Mouse (Mus musculus): ENCODE data around the gene Auts2. TPM values are rescaled to one million over a fixed set of nuclear protein-coding genes. Genes with fewer than 3 reads are reported as not detected.

The Auts2 gene
- polyA plus RNA-seq, 1 experiment: 9.2 TPM

DNA sequence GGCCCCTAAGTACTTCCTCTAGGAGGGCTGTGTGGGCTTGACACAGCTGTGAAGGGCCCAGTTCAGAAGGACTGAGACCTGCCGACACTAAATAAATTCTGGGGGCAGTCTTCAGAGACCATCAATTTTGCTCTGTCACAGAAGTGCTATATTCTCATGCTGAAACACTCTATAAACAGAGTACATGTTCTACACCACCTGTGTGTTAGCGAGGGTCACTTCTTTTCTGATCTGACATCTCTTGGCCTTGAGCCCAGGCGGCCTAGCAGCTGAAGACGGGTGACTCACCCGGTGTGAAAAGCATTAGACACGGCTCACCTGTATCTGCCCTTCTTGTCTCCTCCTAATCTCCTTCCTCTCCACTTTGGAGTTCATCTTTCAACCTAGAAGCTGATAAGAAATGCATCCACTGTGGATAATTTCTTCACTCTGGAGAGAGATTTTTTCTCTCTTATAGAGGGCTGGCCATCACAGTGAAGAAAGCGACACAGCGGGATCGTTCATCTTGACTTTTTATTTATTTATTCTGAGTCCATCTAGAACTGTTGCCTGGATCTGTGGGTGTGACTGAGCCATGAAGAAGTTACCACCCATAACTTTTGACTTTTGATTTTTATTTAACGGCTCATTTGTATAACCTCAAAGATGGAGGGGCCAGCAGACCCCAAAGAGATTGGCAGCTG, 469.3 kb downstream of the Auts2 start:
- Histone ChIP-seq H3K4me3 (ENCODE audit: insufficient read depth, low read depth, low read length) (no peak overlapping the region), H3K27ac (ENCODE audit: insufficient read depth, low read depth, low read length) (no peak overlapping the region)
- DNase-seq: no peak

DNA sequence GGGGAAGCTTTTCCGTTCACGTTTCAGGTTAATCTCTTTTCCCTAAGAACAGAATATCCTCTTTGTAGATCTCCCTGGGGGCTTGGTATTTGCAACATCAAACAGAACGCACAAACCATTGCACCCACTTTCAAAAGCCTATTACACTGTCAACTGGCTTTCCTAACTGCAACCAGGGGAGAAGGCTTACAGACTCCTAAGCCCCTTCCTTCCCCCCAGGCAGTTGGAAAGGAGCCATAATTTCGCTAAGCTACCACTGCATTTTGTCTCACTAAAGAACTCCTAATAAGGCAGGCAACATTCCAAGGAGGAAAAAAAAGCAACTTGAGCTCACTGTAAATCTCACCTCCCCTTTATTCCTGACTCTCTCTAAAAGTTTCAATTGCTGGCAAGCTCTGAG, 470.8 kb downstream of the Auts2 start:
- Histone ChIP-seq H3K27ac (ENCODE audit: insufficient read depth, low read depth, low read length) (no peak overlapping the region), H3K4me1 (ENCODE audit: control insufficient read depth, insufficient read depth, low read length) (peaks cover 11% of the 10 kb centered on the region), H3K27me3 (replicated peaks; ENCODE audit: control insufficient read depth, insufficient read depth, low read length) (no peaks in the 10 kb centered on the region), H3K4me3 (ENCODE audit: insufficient read depth, low read depth, low read length) (no peak overlapping the region), H3K36me3 (ENCODE audit: control insufficient read depth, insufficient read depth, low read length) (no peaks in the 10 kb centered on the region)
- 54% methylated on average over 4 of the region's 4 CpGs for WGBS
- no peak for TF ChIP-seq CTCF (conservative IDR thresholded peaks at IDR 0.05; ENCODE audit: insufficient read depth, insufficient read length, low read depth, low read length)
- TF ChIP-seq POLR2A (IDR thresholded peaks at IDR 0.05; ENCODE audit: low read depth, low read length): no peak
- no peak for DNase-seq

More for the DNA sequence above, 469.3 kb downstream of the Auts2 start:
- Histone ChIP-seq H3K4me1 (ENCODE audit: control insufficient read depth, insufficient read depth, low read length) (peaks cover 8% of the 10 kb centered on the region), H3K27me3 (replicated peaks; ENCODE audit: control insufficient read depth, insufficient read depth, low read length) (no peaks in the 10 kb centered on the region), H3K36me3 (ENCODE audit: control insufficient read depth, insufficient read depth, low read length) (no peaks in the 10 kb centered on the region)
- 42% methylated on average over 10 of the region's 10 CpGs for WGBS
- no peak for TF ChIP-seq POLR2A (IDR thresholded peaks at IDR 0.05; ENCODE audit: low read depth, low read length)
- no peak for TF ChIP-seq CTCF (conservative IDR thresholded peaks at IDR 0.05; ENCODE audit: insufficient read depth, insufficient read length, low read depth, low read length)

DNA sequence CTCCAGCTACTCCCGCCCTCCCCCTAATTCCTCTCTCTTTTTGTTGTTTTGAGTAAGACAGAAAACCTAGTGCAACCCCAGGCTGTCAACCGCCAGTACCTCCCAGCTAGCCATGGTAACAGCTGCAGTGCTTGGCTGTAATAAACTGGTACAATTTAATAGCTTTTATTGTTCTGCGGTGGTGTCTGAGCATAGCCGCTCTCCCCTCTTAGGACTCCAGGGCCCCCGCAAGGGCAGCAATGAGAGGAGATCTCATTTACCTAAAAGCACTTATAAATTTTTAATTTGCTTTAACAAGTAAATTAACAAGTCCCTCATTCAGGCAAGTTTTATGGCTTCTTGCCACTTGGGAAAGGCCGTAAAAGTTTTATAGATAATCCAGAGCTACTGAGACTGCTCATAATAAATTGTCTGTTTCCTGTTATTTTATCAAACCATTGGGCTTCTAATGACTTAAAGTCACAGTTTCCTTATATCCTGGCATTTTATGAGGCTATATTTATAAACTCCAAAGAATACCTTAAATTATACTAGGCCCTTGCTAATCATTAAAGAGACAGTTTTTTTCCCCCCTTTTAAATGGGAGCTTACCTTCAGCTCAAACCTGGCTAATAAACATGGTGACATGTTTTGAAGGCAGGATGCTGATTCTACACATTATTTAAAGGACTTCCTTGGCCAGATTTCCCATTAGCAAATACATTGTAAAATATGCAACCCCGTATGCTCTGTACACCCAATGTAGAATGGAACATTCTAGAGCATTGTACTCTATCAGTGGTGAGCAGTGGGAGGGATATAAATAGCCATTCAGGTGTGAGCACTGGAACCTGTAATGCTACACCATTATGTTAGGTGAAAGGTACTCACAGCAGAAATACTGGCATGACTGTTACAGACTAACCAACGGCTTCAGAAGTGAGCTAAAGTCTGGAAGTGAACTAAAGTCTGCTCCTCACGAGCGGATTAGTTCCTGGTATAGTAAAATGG, 475.1 kb downstream of the Auts2 start:
- Histone ChIP-seq H3K4me3 (ENCODE audit: insufficient read depth, low read depth, low read length) (no peak overlapping the region), H3K27ac (ENCODE audit: insufficient read depth, low read depth, low read length) (peak overlapping the region; percentile 47; the same call in 1 of the 2 replicates), H3K4me1 (ENCODE audit: control insufficient read depth, insufficient read depth, low read length) (peaks cover 8% of the 10 kb centered on the region), H3K36me3 (ENCODE audit: control insufficient read depth, insufficient read depth, low read length) (no peaks in the 10 kb centered on the region), H3K27me3 (replicated peaks; ENCODE audit: control insufficient read depth, insufficient read depth, low read length) (no peaks in the 10 kb centered on the region)
- WGBS: 46% methylated on average over 10 of the region's 10 CpGs
- DNase-seq: peak; percentile 30
- TF ChIP-seq POLR2A (IDR thresholded peaks at IDR 0.05; ENCODE audit: low read depth, low read length): no peak
- TF ChIP-seq CTCF (conservative IDR thresholded peaks at IDR 0.05; ENCODE audit: insufficient read depth, insufficient read length, low read depth, low read length): no peak

GRCm38 (mm10) chr5:132060116-132060515, 483.0 kb downstream of the Auts2 start:
- Histone ChIP-seq H3K4me3 (ENCODE audit: insufficient read depth, low read depth, low read length) (no peak overlapping the region), H3K4me1 (ENCODE audit: control insufficient read depth, insufficient read depth, low read length) (no peaks in the 10 kb centered on the region), H3K36me3 (ENCODE audit: control insufficient read depth, insufficient read depth, low read length) (no peaks in the 10 kb centered on the region), H3K27ac (ENCODE audit: insufficient read depth, low read depth, low read length) (no peak overlapping the region), H3K27me3 (replicated peaks; ENCODE audit: control insufficient read depth, insufficient read depth, low read length) (no peaks in the 10 kb centered on the region)
- WGBS: 95% methylated on average over 6 of the region's 6 CpGs
- no peak for DNase-seq
- TF ChIP-seq CTCF (conservative IDR thresholded peaks at IDR 0.05; ENCODE audit: insufficient read depth, insufficient read length, low read depth, low read length) (peak; percentile 31; the same call in 1 of the 2 replicates), POLR2A (IDR thresholded peaks at IDR 0.05; ENCODE audit: low read depth, low read length) (no peak)

- 73% methylated on average over 13 of the region's 13 CpGs for WGBS
- no peak overlapping the region for H3K27ac ChIP-seq (ENCODE audit: insufficient read depth, low read depth, low read length)
- DNase-seq: no peak
- H3K27me3 ChIP-seq (replicated peaks; ENCODE audit: control insufficient read depth, insufficient read depth, low read length): no peaks in the 10 kb centered on the region
- no peak overlapping the region for H3K4me3 ChIP-seq (ENCODE audit: insufficient read depth, low read depth, low read length)
- no peak for TF ChIP-seq CTCF (conservative IDR thresholded peaks at IDR 0.05; ENCODE audit: insufficient read depth, insufficient read length, low read depth, low read length)
- TF ChIP-seq POLR2A (IDR thresholded peaks at IDR 0.05; ENCODE audit: low read depth, low read length): no peak
- H3K36me3 ChIP-seq (ENCODE audit: control insufficient read depth, insufficient read depth, low read length): no peaks in the 10 kb centered on the region
- no peaks in the 10 kb centered on the region for H3K4me1 ChIP-seq (ENCODE audit: control insufficient read depth, insufficient read depth, low read length)
Observed at GRCm38 (mm10) chr5:132052637-132053036, 490.5 kb downstream of the Auts2 start.

- Histone ChIP-seq H3K27me3 (replicated peaks; ENCODE audit: control insufficient read depth, insufficient read depth, low read length) (no peaks in the 10 kb centered on the region), H3K27ac (ENCODE audit: insufficient read depth, low read depth, low read length) (no peak overlapping the region), H3K4me3 (ENCODE audit: insufficient read depth, low read depth, low read length) (no peak overlapping the region), H3K4me1 (ENCODE audit: control insufficient read depth, insufficient read depth, low read length) (no peaks in the 10 kb centered on the region; the same call in 1 of the 2 replicates), H3K36me3 (ENCODE audit: control insufficient read depth, insufficient read depth, low read length) (no peaks in the 10 kb centered on the region)
- TF ChIP-seq CTCF (conservative IDR thresholded peaks at IDR 0.05; ENCODE audit: insufficient read depth, insufficient read length, low read depth, low read length): no peak
- no peak for TF ChIP-seq POLR2A (IDR thresholded peaks at IDR 0.05; ENCODE audit: low read depth, low read length)
- no peak for DNase-seq
- 89% methylated on average over 6 of the region's 6 CpGs for WGBS
Observed at GRCm38 (mm10) chr5:132039584-132039983, 503.6 kb downstream of the Auts2 start.

Data from kidney, adult 2 months (tissue).